Mouse (Mus musculus): ENCODE measurements around the gene Trim41.

DNA sequence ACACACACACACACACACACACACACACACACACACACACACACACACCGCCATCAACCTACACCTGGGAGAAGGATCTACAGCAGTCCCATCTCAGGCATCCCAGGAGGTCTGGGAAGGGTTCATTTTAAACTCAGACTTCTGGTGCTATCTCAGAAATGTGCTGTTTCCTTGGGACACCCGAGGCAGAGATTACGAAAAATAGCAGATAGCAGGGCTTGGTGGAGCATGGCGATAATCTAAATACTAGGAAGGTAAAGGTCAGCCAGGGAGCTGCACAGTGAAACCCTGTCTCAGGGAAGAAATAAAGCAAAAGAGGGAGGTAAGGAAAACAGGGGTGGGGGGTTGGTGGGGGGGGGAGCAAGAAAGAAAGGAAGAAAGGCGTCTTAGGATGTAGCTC, 19.9 kb downstream of the Trim41 start:
- no peak for TF ChIP-seq CTCF (IDR thresholded peaks at IDR 0.05; ENCODE audit: low read depth, low read length)
- TF ChIP-seq POLR2AphosphoS5 (IDR thresholded peaks at IDR 0.05; ENCODE audit: insufficient replicate concordance, low read depth, low read length) = no peak
- TF ChIP-seq GATA1 (IDR thresholded peaks at IDR 0.05; ENCODE audit: borderline replicate concordance, low read length) = no peak
- no peak for TF ChIP-seq TAL1 (conservative IDR thresholded peaks at IDR 0.05; ENCODE audit: low read depth, low read length)
- no peak for TF ChIP-seq GATA2 (IDR thresholded peaks at IDR 0.05; ENCODE audit: borderline replicate concordance, low read depth, low read length)
